Mouse (Mus musculus): ENCODE measurements around the gene Mta3. TPM values are rescaled to one million over a fixed set of nuclear protein-coding genes. Genes with fewer than 3 reads are reported as not detected.

Mta3 gene
- polyA plus RNA-seq, 1 experiment from 2014 or later = 71.7 TPM

DNA sequence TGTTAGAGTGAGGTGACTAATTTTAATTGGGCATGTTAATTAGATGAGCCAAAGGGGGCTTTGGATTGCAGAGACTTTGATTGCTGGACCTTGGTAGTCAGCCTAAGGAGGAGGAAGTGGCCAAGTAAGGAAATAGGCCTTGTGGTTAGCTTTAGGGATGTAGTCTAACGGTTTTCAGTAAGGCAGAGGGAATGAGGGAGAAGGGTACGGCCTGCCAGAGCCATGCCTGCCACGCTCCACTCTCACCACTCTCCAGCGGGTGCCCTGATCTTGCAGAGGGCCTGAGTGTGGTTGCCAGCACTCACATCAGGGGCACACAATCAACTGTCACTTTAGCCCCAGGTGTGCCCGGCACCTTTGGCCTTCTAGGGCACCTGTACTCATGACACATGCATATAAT is 84.2 kb downstream of the Mta3 start:
- no peak overlapping the region for H3K27ac ChIP-seq
- WGBS (ENCODE audit: missing documents) = 20% methylated on average over 5 of the region's 5 CpGs
- H3K36me3 ChIP-seq (ENCODE audit: inconsistent target) = peaks cover 30% of the 10 kb centered on the region; the same call in 1 of the 2 replicates
- H3K79me2 ChIP-seq (ENCODE audit: inconsistent target) = no peaks in the 10 kb centered on the region
- no peak overlapping the region for H3K4me3 ChIP-seq (ENCODE audit: inconsistent target)

DNA sequence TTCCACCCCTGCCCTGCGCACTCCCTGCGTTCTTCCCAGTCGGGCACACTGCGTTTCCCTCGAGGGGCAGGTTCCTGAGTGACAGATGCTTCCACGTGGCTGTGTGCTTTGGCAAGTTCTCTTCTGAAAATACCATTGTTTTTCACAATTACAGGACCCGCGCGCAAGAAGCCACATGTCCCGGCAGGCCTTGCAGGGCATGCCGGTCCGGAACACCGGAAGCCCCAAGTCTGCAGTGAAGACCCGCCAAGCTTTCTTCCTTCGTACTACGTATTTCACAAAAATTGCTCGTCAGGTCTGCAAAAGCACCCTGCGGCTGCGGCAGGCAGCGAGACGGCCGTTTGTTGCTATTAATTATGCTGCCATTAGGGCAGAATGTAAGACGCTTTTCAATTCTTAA is 86.4 kb downstream of the Mta3 start:
- Histone ChIP-seq H3K27ac (no peak overlapping the region), H3K4me3 (ENCODE audit: inconsistent target) (no peak overlapping the region), H3K36me3 (ENCODE audit: inconsistent target) (peaks cover 30% of the 10 kb centered on the region; the same call in 1 of the 2 replicates), H3K79me2 (ENCODE audit: inconsistent target) (no peaks in the 10 kb centered on the region)
- WGBS (ENCODE audit: missing documents) = 96% methylated on average over 23 of the region's 23 CpGs

DNA sequence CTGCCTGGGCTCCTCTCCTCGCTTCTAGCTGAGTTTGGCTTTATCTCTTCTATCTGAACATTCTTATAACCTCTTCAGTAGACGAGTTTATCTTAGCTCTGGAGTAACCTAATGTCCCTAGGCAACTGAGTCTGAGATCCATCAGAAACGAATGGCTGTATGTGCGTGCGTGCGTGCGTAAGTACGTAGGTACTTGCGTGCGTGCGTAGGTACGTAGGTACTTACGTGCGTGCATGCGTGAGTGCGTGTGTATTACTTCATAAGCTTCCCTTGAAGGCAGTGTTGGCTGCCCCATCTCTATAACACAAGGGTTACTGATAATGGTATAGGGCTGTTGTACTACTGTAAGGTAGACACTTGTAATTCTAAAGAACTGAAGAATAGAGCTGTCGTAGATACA is 89.2 kb downstream of the Mta3 start:
- Histone ChIP-seq H3K4me3 (ENCODE audit: inconsistent target) (no peak overlapping the region), H3K79me2 (ENCODE audit: inconsistent target) (no peaks in the 10 kb centered on the region), H3K36me3 (ENCODE audit: inconsistent target) (peaks cover 20% of the 10 kb centered on the region; the same call in 1 of the 2 replicates), H3K27ac (no peak overlapping the region)
- WGBS (ENCODE audit: missing documents) = 96% methylated on average over 15 of the region's 17 CpGs

DNA sequence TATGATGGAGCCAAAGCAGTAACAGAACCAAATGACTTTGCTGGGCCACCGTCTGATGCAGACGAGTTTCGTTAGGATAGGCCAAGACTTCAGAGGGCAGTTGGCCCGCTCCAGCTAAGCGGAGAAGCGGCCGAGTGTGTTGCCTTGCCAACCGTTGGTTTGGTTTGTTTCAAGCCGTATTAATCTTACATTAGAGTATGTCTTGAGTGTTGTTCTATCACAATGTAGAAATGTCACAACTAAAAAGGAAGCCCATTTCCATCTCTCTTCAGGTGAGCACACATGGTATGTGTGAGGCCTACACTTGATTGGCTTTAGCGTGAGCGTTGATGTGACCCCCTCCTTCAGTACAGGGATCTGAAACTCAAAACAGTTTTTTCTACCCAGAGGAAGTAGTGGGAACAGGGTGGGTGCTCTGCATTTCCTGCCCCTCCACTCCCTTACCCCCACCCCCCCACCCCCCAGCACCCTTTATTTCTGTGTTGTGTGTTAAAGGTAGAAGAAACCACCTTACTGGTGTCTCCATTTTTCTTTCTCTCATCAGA is 93.6 kb downstream of the Mta3 start:
- Histone ChIP-seq H3K79me2 (ENCODE audit: inconsistent target) (no peaks in the 10 kb centered on the region), H3K36me3 (ENCODE audit: inconsistent target) (peaks cover 36% of the 10 kb centered on the region), H3K4me3 (ENCODE audit: inconsistent target) (no peak overlapping the region), H3K27ac (no peak overlapping the region)
- WGBS (ENCODE audit: missing documents) = 77% methylated on average over 11 of the region's 11 CpGs

DNA sequence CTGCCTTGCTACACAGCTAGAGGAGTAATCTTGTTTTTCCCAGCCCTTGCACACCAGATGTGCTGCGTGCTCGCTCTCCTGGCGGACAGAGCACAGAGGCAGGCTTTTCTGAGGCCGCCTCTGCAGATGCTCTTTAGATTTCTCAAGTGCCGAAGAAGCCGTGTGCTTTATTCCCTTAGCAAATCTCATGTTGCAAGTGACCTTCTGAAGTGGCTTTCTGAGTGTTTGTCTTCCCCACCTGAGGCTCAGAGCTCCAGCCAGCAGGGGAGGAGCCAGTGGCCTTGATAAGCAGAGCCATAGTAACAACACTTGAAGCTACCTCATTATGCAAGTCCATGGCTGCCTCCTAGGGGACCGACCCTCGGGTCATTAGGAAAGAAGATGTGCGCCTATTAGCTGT is 98.0 kb downstream of the Mta3 start:
- 96% methylated on average over 9 of the region's 9 CpGs for WGBS (ENCODE audit: missing documents)
- no peak overlapping the region for H3K27ac ChIP-seq
- no peaks in the 10 kb centered on the region for H3K79me2 ChIP-seq (ENCODE audit: inconsistent target)
- H3K36me3 ChIP-seq (ENCODE audit: inconsistent target) = peaks cover 60% of the 10 kb centered on the region
- no peak overlapping the region for H3K4me3 ChIP-seq (ENCODE audit: inconsistent target)

DNA sequence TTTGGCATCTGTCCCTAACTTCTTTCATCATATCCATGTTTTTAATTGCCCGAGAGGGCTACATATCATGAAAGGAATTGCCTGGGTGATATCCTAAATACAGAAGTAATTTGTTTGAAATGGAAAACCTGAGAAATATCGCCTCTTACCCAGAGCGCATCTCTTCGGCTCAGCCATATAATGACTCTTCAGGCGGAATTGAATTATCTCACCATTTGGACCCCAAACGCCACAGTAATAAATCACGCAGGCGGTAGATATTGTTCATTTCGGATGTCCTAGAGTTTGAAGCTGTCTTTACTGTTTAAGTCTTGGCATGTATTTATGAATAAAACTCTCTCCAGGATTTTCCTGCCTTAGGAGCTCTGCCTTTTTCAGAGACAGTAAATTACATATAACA is 99.1 kb downstream of the Mta3 start:
- 98% methylated on average over 9 of the region's 9 CpGs for whole genome bisulfite sequencing (ENCODE audit: missing documents)
- peaks cover 62% of the 10 kb centered on the region for H3K36me3 ChIP-seq (ENCODE audit: inconsistent target)
- H3K79me2 ChIP-seq (ENCODE audit: inconsistent target) = no peaks in the 10 kb centered on the region
- H3K4me3 ChIP-seq (ENCODE audit: inconsistent target) = no peak overlapping the region
- no peak overlapping the region for H3K27ac ChIP-seq

DNA sequence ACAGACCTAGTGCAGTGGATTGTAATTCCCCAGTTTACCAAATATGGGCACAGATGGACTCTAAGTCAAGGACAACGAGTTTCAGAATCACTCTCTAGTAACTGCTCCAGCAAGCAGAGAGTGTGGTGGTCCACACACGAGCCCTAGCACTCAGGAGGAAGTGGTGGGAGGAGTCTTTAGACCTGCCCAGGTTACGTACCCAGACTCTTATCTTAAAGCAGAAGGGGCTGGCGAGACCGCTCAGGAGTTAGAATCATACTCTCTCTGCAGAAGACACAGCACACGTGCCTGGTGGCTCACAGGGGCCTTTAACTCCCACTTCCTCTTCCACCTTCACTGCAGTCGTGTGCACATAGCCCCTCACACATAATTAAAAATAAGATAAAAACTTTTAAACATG is 101.4 kb downstream of the Mta3 start:
- no peak overlapping the region for H3K4me3 ChIP-seq (ENCODE audit: inconsistent target)
- WGBS (ENCODE audit: missing documents) = 26% methylated on average over 7 of the region's 7 CpGs
- H3K27ac ChIP-seq = no peak overlapping the region
- H3K79me2 ChIP-seq (ENCODE audit: inconsistent target) = no peaks in the 10 kb centered on the region
- H3K36me3 ChIP-seq (ENCODE audit: inconsistent target) = peaks cover 53% of the 10 kb centered on the region

DNA sequence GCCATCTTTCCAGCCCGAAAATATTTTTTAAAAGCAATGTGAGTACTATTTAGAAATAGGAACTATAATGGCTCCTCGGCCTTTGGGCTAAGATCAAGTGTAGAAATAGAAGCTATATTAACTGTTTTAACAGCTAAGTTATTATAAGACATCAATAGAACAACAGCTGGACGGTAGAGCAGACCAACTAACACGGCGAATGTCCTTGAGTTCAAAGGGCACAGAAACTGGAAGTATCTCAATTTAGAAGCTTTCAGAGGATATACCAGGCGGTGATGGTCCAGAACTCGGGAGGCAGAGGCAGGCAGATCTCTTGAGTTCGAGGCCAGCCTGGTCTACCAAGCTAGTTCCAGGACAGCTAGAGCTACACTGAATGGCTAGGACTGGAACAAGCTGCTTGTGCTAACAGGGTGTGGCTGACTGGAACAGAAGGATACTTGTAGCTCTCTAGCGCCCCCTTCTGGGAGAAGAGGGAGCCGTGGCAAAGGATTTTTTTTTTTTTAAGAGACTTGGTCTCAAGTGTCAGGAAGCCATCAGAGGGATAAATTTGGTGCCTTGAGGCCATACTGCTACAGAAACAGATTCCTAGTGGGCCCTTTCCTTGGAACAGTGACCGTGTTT is 101.9 kb downstream of the Mta3 start:
- 63% methylated on average over 11 of the region's 11 CpGs for WGBS (ENCODE audit: missing documents)

DNA sequence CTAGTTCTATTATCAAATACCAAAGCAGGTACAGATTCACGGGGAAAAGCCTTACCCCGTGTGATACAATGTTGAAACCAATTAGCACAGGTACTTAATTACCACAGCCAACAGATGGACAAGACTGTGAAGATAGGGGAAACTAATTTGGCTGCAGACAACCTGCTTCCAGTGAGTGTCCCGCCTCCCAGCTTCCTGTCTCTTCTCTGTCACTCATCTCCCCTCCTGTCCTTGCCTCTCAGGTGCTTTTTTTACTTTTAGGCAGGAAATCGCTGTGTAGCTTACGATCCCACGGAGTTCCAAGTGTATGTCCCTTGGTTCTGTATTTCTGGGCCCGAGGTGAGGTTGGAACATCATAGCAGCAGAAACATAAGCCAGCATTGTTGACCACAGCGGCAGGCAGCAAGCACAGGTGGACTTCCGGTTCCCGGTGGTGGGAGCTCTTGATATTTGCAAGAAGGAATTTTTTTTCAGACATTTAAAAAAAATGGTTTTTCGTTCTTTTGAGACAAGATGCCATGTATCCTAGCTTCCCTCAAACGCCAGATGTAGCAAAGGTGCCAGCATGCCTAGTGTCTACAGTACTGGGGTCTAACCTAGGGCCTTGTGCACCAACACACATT is 102.6 kb downstream of the Mta3 start:
- WGBS (ENCODE audit: missing documents) = 92% methylated on average over 12 of the region's 12 CpGs
- Histone ChIP-seq H3K27ac (no peak overlapping the region), H3K4me3 (ENCODE audit: inconsistent target) (no peak overlapping the region), H3K36me3 (ENCODE audit: inconsistent target) (peaks cover 44% of the 10 kb centered on the region), H3K79me2 (ENCODE audit: inconsistent target) (no peaks in the 10 kb centered on the region)

More for the DNA sequence above, 101.9 kb downstream of the Mta3 start:
- H3K4me3 ChIP-seq (ENCODE audit: inconsistent target) = no peak overlapping the region
- H3K27ac ChIP-seq = no peak overlapping the region
- peaks cover 51% of the 10 kb centered on the region for H3K36me3 ChIP-seq (ENCODE audit: inconsistent target)
- no peaks in the 10 kb centered on the region for H3K79me2 ChIP-seq (ENCODE audit: inconsistent target)

DNA sequence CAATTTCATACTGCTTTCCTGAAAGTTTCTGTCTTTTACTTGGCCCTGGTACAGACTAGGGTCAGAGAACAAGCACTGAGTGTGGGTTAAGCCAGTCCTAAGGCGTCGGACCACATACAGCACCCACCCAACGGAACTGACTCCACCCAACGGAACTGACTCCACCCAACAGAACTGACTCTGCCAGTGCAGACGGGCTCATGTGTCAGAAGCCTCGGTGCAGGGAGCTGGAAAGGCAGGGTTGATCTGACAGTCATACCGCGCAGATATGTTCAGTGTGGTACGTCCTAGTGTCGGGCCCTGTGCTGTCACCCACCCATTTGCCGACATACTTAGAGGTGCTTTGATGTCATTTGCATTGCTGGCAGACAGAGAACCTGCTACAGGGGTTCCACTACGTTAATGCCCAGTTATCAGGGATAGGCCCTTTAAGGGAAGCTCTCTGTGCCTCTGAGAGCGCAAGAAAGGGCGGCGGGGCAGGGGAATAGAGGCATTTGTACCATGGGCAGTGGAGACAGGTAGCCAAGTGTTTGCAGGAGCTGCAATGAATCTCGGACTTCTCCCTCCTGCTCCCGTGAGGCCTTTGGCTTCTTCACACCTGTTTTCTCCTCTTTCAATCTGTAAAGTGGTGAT is 103.3 kb downstream of the Mta3 start:
- Histone ChIP-seq H3K36me3 (ENCODE audit: inconsistent target) (peaks cover 37% of the 10 kb centered on the region), H3K79me2 (ENCODE audit: inconsistent target) (no peaks in the 10 kb centered on the region), H3K27ac (no peak overlapping the region), H3K4me3 (ENCODE audit: inconsistent target) (no peak overlapping the region)
- WGBS (ENCODE audit: missing documents) = 88% methylated on average over 17 of the region's 17 CpGs

DNA sequence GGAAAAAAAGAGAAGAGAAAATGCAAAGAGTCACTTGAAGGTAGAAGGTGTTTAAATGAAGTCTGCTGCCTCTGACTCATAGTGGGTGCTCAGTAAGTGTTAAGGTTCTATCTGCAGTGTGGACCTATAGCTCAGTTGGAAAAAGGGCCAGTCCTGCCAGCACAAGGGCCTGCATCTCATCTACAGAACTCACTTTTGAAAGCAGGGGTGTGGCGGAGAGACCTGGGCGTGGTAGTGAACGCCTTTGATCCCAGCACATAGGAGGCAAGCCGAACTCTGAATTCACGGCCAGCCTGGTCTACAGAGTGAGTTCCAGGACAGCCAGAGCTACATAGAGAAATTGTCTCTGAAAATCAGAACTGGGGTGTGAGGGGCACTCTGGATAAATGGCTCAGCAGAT is 104.3 kb downstream of the Mta3 start:
- Histone ChIP-seq H3K79me2 (ENCODE audit: inconsistent target) (no peaks in the 10 kb centered on the region), H3K36me3 (ENCODE audit: inconsistent target) (peaks cover 27% of the 10 kb centered on the region; the same call in 1 of the 2 replicates), H3K4me3 (ENCODE audit: inconsistent target) (no peak overlapping the region), H3K27ac (no peak overlapping the region)
- WGBS (ENCODE audit: missing documents) = 97% methylated on average over 5 of the region's 5 CpGs

DNA sequence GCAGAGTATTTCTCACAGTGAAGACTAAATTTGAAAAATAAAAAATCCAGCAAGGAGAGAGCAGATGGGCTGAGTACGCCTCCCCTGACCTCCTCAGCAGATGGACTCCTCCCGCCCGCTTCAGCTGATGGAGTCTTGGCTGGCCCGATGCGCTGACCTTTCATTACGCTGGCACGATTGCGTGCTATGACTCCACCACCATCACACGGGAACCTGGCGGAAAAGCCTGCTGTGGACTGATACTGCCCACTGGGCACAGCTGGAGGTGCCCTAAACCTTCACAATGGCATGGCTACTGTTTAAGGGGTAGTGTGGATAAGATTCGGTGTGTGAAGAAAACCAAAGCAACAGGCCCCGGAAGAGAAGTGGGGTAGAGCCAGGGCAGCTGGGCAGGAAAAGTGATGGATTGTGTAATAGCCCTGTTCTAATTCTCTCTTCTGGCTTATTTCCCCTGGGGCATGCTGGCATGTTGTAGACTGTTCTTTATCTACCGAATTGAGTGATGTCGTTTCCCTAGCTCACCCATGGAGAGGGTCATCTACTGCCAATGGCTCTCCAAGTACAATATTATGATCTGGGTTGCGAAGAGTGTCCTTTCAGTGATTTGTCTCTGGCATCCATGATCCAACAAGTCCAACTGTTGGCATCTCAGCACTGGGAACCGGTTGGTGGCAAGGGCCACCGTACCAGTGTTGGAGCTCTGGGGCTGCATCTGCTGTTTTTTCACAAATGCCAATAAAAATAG is 106.4 kb downstream of the Mta3 start:
- Histone ChIP-seq H3K4me3 (ENCODE audit: inconsistent target) (no peak overlapping the region), H3K36me3 (ENCODE audit: inconsistent target) (peaks cover 10% of the 10 kb centered on the region; the same call in 1 of the 2 replicates), H3K79me2 (ENCODE audit: inconsistent target) (no peaks in the 10 kb centered on the region), H3K27ac (no peak overlapping the region)
- WGBS (ENCODE audit: missing documents) = 65% methylated on average over 17 of the region's 17 CpGs

DNA sequence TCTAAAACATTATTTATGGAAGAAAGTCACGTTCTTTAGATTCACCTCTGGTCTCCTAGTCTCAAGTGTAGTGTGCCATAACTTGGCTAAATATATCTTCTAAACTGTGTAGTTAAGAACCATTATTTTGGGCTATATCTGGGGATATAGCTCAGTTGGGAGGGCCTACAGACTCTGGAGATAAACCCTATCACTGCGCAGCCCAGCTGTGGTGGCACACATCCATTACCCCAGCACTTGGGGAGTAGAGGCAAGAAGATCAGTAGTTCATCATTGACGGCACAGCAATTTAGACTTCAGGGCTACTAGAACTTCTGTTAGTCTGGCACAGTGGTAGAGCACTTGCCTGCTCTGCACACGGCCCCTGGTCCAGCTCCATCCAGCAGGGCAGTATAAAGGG is 107.1 kb downstream of the Mta3 start:
- H3K4me3 ChIP-seq (ENCODE audit: inconsistent target) = no peak overlapping the region
- no peak overlapping the region for H3K27ac ChIP-seq
- no peaks in the 10 kb centered on the region for H3K79me2 ChIP-seq (ENCODE audit: inconsistent target)
- WGBS (ENCODE audit: missing documents) = 96% methylated on average over 4 of the region's 4 CpGs
- peaks cover 10% of the 10 kb centered on the region; the same call in 1 of the 2 replicates for H3K36me3 ChIP-seq (ENCODE audit: inconsistent target)

DNA sequence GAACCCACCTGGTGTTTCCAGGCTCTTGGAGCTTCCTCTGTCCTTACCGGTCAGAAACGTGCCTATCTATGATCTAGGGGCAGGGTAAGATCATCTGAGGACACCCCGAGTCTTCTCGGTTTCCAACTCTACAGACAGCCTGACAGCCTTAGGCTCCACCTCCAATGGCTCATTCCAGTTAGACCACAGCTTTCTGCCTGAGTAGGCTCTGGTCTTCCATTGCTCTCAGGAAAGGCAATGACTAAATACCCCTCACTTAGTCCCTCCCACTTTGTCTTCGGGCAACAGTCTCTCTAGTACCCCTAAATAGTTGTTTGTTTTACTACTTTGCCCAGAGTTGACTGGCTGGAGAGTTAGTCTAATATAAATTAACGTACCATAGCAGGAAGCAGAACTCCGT is 111.0 kb downstream of the Mta3 start:
- Histone ChIP-seq H3K4me3 (ENCODE audit: inconsistent target) (no peak overlapping the region), H3K27ac (no peak overlapping the region), H3K79me2 (ENCODE audit: inconsistent target) (no peaks in the 10 kb centered on the region), H3K36me3 (ENCODE audit: inconsistent target) (no peaks in the 10 kb centered on the region)
- WGBS (ENCODE audit: missing documents) = 43% methylated on average over 7 of the region's 7 CpGs

Measured in macrophage (primary cell).